Mouse (Mus musculus) frontal cortex, postnatal 14 days (tissue): ENCODE measurements around the gene Scgb1a1.

Experiments
- DNase-seq, 2 experiments: peaks; one replicate each; pipeline ENCODE4 v3.0.0; 2022; ENCODE audit warnings: low spot score in 2 of 2

Scgb1a1 gene

GRCm38 (mm10) chr19:9043123-9043522 lies 44.6 kb downstream of the Scgb1a1 start:
- DNase-seq, result no peak

GRCm38 (mm10) chr19:9041074-9041473 lies 46.7 kb downstream of the Scgb1a1 start:
- DNase-seq, result no peak

GRCm38 (mm10) chr19:9040649-9041048 lies 47.1 kb downstream of the Scgb1a1 start:
- DNase-seq, result no peak

GRCm38 (mm10) chr19:9039928-9040327 lies 47.8 kb downstream of the Scgb1a1 start:
- no peak for DNase-seq

- DNase-seq, result no peak
Observed at GRCm38 (mm10) chr19:9039266-9039665, 48.5 kb downstream of the Scgb1a1 start.

- no peak for DNase-seq
Observed at GRCm38 (mm10) chr19:9038136-9038535, 49.6 kb downstream of the Scgb1a1 start.

- DNase-seq, result no peak
Observed at GRCm38 (mm10) chr19:9035101-9035500, 52.7 kb downstream of the Scgb1a1 start.

- no peak for DNase-seq
Observed at GRCm38 (mm10) chr19:9034480-9034879, 53.3 kb downstream of the Scgb1a1 start.
